Mouse (Mus musculus) lung, postnatal 0 days (tissue): ENCODE measurements around the gene Gata1. TPM values are rescaled to one million over a fixed set of nuclear protein-coding genes. Genes with fewer than 3 reads are reported as not detected.

Source experiments
- ATAC-seq: fragments of 200-750 bp; cut with Nextera tagmentation; 2 replicates; pipeline ENCODE4 v1.8.0; 2017; ENCODE audit warnings: moderate library complexity
- DNase-seq: peaks from one replicate; pipeline ENCODE4 v3.0.0-alpha.2; 2016; ENCODE audit warnings: low spot score
- H3K27ac ChIP-seq: fragments of 300-500 bp; sonication (generic); 2 replicates; pipeline ENCODE4 v1.5.1; 2014; ENCODE audit warnings: antibody characterized with exemption, mild to moderate bottlenecking, low read length, mixed read lengths
- H3K27me3 ChIP-seq: fragments of 300-500 bp; sonication (generic); replicated peaks from 2 replicates; pipeline ENCODE4 v1.6.1; 2014; ENCODE audit warnings: low read length, mixed read lengths; ENCODE audit not compliant: insufficient read depth
- H3K36me3 ChIP-seq: fragments of 300-500 bp; sonication (generic); 2 replicates; pipeline ENCODE4 v1.6.1; 2014; ENCODE audit warnings: low read length, mixed read lengths; ENCODE audit not compliant: insufficient read depth
- H3K4me1 ChIP-seq: fragments of 300-500 bp; sonication (generic); 2 replicates; pipeline ENCODE4 v1.6.1; 2014; ENCODE audit warnings: antibody characterized with exemption, low read depth, low read length, mixed read lengths; ENCODE audit not compliant: insufficient read depth
- H3K4me2 ChIP-seq: fragments of 300-500 bp; sonication (generic); replicated peaks from 2 replicates; pipeline ENCODE4 v1.6.1; 2014; ENCODE audit warnings: low read depth, mild to moderate bottlenecking, low read length, moderate library complexity, mixed read lengths
- H3K4me3 ChIP-seq: fragments of 300-500 bp; sonication (generic); 2 replicates; pipeline ENCODE4 v1.5.1; 2014; ENCODE audit warnings: low read depth, low read length
- H3K9ac ChIP-seq: fragments of 300-500 bp; sonication (generic); replicated peaks from 2 replicates; pipeline ENCODE4 v1.6.1; 2014; ENCODE audit warnings: low read depth, mild to moderate bottlenecking
- H3K9me3 ChIP-seq: fragments of 300-500 bp; sonication (generic); 2 replicates; pipeline ENCODE4 v1.6.1; 2016; ENCODE audit warnings: low read length, mixed read lengths
- CTCF ChIP-seq: IDR thresholded peaks from 2 replicates; pipeline ENCODE4 v1.5.1; 2016; ENCODE audit warnings: antibody characterized with exemption, mild to moderate bottlenecking
- EP300 ChIP-seq: IDR thresholded peaks from 2 replicates; pipeline ENCODE4 v1.6.1; 2016; ENCODE audit warnings: antibody characterized with exemption, mild to moderate bottlenecking, control low read depth
- WGBS: fragments of 180-500 bp; shearing (Covaris S2); extraction: QIAGEN DNeasy Blood & Tissue Kit; methylation state at CpG from one replicate; pipeline ENCODE4 v1.1.7; 2014; 5-methylcytosine and 5-hydroxymethylcytosine counted together
- polyA plus RNA-seq: library from polyadenylated mRNA; unstranded; fragments of >200 nt; fragmentation: Nextera tagmentation; extraction: Ambion mirVana; gene quantifications from 2 replicates; pipeline ENCODE4 v1.2.1, GENCODE M21; 2015

The Gata1 gene
- polyA plus RNA-seq, result 1.8 and 2.0 TPM in 2 replicates

GRCm38 (mm10) chrX:7977892-7978291 lies at the start of gene Gata1:
Gene Gata1, minus strand, starts transcription at chrX:7978071.
- Histone ChIP-seq H3K9ac (no peak within 1 kb of the TSS), H3K27me3 (no peaks in the 10 kb centered on the region), H3K4me2 (no peak within 1 kb of the TSS), H3K9me3 (no peaks in the 10 kb centered on the region), H3K4me1 (no peaks in the 10 kb centered on the region), H3K27ac (no peak within 1 kb of the TSS), H3K4me3 (no peak within 1 kb of the TSS), H3K36me3 (no peaks in the 10 kb centered on the region)
- TF ChIP-seq CTCF, result no peak
- TF ChIP-seq EP300, result no peak
- WGBS, result 93% methylated on average over 11 of the region's 11 CpGs
- ATAC-seq, result no peak
- no peak for DNase-seq

- Histone ChIP-seq H3K4me3 (no peak overlapping the region), H3K4me1 (no peaks in the 10 kb centered on the region), H3K36me3 (no peaks in the 10 kb centered on the region), H3K27me3 (no peaks in the 10 kb centered on the region), H3K4me2 (no peak overlapping the region), H3K27ac (no peak overlapping the region), H3K9ac (no peak overlapping the region), H3K9me3 (no peaks in the 10 kb centered on the region)
- no peak for DNase-seq
- ATAC-seq, result no peak
- TF ChIP-seq EP300, result no peak
- TF ChIP-seq CTCF, result no peak
- 48% methylated on average over 4 of the region's 4 CpGs for WGBS
Observed at GRCm38 (mm10) chrX:8026811-8027210, 48.9 kb upstream of the Gata1 start.

- no peak overlapping the region for H3K9ac ChIP-seq
- ATAC-seq (no peak), DNase-seq (no peak)
- H3K4me2 ChIP-seq, result no peak overlapping the region
- no peaks in the 10 kb centered on the region for H3K27me3 ChIP-seq
- no peaks in the 10 kb centered on the region for H3K4me1 ChIP-seq
- TF ChIP-seq CTCF (no peak), EP300 (no peak)
- no peaks in the 10 kb centered on the region for H3K36me3 ChIP-seq
- H3K9me3 ChIP-seq, result no peaks in the 10 kb centered on the region
- H3K4me3 ChIP-seq, result no peak overlapping the region
- no peak overlapping the region for H3K27ac ChIP-seq
- 53% methylated on average over 2 of the region's 2 CpGs for WGBS
Observed at GRCm38 (mm10) chrX:8024795-8025194, 46.9 kb upstream of the Gata1 start.

DNA sequence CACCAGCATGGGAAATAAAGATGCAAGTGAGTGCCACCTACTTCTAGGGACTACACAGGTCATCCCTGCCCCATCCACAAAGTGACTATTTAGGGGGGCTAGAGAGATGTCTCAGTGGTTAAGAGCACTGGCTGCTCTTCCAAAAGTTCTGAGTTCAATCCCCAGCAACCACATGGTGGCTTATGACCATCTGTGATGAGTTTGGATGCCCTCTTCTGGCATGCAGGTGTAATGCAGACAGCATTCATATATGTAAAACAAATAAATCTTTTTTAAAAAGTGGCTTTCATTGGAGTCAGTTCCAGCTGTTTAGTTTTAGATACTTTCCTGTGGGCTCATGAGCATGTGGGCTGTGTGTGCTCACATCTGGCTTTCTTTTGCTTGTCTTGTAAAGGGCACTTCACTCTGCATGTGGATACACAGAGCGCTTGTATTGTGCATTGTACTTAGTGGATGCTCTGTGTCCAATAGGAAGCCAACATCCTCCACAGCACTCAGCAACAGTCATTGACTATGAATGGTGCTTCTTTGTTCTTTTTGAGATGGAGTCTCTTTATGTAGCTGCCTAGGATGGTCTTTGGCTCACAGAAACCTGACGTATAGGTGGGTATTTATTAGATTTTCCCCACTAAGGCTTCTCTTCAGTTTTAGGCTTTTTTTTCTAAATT lies 42.4 kb upstream of the Gata1 start:
- Histone ChIP-seq H3K4me2 (no peak overlapping the region), H3K9ac (no peak overlapping the region), H3K27me3 (no peaks in the 10 kb centered on the region), H3K9me3 (no peaks in the 10 kb centered on the region), H3K4me3 (no peak overlapping the region), H3K4me1 (no peaks in the 10 kb centered on the region), H3K27ac (no peak overlapping the region), H3K36me3 (no peaks in the 10 kb centered on the region)
- WGBS, result 70% methylated on average over 2 of the region's 2 CpGs
- TF ChIP-seq CTCF (peak; percentile 40), EP300 (no peak)
- DNase-seq, result no peak
- no peak for ATAC-seq

- DNase-seq (peak; percentile 5), ATAC-seq (no peak)
- Histone ChIP-seq H3K4me3 (no peak within 1 kb of the TSS), H3K27ac (no peak within 1 kb of the TSS), H3K27me3 (no peaks in the 10 kb centered on the region), H3K9ac (no peak within 1 kb of the TSS), H3K4me1 (no peaks in the 10 kb centered on the region), H3K9me3 (no peaks in the 10 kb centered on the region), H3K4me2 (no peak within 1 kb of the TSS), H3K36me3 (no peaks in the 10 kb centered on the region)
- 45% methylated on average over 2 of the region's 2 CpGs for WGBS
- TF ChIP-seq EP300 (no peak), CTCF (no peak)
Observed at GRCm38 (mm10) chrX:8018286-8018685, 40.4 kb upstream of the Gata1 start, which contains the start of gene Glod5. Gene Glod5, minus strand, starts transcription at chrX:8018492.

DNA sequence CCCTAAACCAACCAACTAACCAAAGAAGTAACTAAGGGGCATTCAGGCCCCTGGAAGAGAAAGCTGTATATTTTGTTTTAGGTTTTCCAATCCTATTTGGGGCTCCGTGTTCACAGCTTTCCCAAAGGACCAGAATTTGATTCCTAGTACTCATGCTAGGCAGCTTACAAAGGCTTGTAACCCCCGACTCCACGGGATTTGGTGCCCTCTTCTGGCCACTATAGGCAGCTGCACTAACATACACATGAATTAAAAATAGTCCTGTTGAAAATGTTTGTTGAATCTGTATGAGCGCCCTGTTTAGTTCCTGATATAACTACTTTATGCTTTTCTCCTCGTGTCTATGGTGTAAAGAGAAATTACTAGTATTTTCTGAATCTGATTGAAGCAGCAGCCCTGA lies 39.3 kb upstream of the Gata1 start:
- WGBS, result 7% methylated on average over 5 of the region's 5 CpGs
- Histone ChIP-seq H3K36me3 (no peaks in the 10 kb centered on the region), H3K4me1 (no peaks in the 10 kb centered on the region), H3K9me3 (no peaks in the 10 kb centered on the region), H3K4me2 (no peak overlapping the region), H3K27me3 (no peaks in the 10 kb centered on the region), H3K4me3 (no peak overlapping the region), H3K27ac (no peak overlapping the region), H3K9ac (no peak overlapping the region)
- ATAC-seq, result no peak
- DNase-seq, result peak; percentile 59
- TF ChIP-seq EP300 (no peak), CTCF (peak; percentile 75)
